Mouse (Mus musculus) cerebellum, postnatal 14 days (tissue): ENCODE results near the gene Clmp.
"Not testable (repeated sequence)": the region's sequence is repeated elsewhere in the genome, so short reads cannot be mapped to it uniquely, and the experiment has no call there.

Source experiments
- DNase-seq, 2 experiments: peaks; one replicate each; pipeline ENCODE4 v3.0.0; 2021; ENCODE audit warnings: mixed read lengths in 2 of 2

The Clmp gene

DNA sequence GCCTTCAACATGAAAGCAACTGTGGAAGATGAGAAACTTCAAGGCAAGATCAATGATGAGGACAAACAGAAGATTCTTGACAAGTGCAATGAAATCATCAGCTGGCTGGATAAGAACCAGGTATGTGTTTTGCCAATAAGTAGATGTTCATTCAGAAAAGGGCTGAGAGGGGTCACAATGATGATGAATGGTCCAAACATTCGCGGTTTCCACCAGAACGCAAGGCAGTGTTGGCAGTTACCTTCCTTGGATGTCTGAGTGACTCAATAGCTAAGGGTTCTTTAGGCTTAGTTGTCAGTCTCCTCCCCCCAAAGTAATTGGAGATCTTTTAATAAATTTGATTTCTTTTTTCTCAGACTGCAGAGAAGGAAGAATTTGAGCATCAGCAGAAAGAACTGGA lies 118.8 kb downstream of the Clmp start:
- DNase-seq: not testable (repeated sequence)

DNA sequence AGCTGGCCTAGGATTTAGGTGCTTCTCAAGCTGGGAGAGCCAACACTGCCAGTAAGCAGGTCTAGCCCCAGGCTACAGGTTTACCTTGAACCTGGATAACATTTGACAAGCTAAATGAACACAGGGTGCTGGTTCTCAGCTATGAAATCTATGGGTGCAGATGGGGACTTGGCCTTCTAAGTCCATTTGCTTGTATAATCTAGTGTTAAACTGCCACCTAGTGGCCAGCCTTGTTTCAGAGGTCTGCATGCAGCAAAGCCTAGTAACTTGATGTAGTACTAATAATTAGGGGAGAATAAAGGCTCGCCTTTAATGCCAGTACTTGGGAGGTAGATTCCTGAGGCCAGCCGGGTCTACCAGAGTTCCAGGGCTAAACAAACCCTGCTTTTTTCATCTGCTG lies 119.5 kb downstream of the Clmp start:
- DNase-seq: peak; percentile 85 to 92

DNA sequence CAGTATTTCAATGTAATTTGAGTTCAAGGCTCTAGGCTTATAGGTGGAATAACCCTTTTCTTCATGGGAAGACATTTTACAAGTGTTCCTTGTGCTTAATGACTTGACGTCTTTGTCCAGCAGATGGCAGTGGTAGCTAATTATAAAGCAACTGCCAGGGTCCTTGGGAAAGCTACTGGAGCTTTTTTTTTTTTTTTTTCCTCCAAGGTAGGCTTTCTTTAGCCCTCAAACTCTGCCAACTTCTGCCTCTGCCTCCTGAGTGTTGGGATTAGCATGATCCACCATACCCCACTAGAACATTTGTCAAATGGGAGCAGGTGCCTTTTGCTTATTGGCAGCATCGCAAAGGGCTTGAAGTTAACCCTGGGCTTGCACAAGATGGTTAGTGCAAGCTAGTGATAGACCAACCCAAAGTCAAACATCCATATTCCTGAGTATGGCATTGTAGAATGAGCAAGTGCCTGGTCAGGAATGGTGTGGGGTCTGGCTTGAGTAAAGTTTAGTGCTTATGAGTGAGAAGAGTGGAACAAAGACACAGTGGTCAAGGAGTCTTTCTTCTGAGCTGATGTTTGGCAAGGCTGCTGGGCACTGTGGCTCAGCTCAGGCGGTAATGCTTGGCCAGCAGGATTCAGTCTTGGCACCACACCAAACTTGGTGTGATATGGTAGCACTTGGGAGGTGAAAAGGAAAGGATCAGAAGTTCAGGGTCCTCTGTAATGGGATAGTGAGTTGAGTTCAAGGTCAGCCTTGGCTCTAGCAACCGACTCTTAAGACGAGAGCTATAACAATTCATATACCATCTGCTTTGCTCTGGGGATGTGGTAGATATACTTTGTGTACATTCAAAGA lies 120.9 kb downstream of the Clmp start:
- peak; percentile 60 to 64 for DNase-seq

DNA sequence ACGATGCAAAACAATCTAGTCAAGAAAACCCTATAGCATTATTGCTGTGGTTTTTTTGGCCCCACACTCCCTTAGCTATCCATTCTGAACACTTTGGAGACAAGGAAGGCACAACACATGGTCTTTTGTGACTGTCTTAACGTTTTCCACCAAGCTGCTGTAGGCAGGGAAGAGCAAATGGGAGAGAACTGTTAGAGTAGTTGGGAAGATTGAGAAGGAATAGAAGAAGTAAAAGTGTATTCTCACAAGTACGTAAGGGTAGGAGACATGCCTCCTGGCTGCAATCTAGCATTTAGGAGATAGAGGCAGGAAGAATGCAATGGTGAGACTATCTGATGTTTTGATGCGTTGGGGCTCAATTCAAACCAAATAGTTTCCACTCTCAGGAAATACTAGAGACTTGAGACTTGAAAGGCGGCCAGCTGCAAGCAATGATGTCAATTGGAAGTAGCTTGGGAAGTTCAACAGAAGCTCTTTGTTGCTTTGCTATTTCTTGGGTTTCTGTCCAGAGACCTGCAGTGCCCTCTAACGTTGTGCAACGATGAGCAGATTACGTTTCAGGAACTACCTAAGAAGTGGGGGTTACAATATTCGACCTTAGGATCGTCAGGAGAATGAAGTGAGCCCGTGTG lies 121.6 kb downstream of the Clmp start:
- DNase-seq: peak in 1 of 2 experiments; percentile 36

DNA sequence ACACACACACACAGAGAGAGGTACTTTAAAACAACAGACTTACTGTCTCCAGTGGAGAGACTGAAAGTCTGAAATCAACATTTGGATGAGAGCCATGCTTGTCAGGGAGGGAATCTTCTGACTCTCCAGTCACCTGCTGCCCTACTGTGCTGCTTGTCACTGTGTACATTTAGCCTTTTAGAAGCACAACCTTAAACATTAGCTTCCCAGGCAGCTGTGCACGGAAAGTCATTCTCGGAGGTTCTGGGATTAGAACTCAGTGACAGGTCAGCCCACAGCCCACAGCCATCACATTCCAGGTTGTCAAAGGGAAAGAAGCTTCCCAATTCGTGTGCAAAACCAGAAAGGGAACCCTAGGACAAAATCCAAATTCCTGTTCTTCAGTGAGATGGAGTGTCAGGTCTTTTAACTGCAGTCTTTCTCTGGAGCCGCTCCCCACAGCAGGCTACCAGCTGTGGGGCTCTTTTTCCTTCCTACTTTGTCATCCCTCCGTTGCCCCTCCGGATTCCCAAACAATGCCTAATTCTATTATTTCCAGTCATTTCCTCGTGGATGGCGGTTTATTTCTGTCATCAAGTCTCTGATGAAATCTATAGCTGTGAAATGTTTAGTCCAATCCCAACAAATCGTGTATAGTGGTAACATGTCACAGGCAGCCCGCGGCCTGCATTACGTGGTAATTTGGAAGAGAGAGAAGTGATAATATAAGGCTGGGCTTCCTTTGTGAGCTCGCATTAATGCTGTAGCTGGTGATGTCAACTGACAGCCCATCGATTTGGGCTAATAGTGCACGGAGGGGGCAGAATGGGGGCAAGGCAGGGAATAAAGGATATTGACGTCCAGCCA lies 122.5 kb downstream of the Clmp start:
- no peak for DNase-seq

DNA sequence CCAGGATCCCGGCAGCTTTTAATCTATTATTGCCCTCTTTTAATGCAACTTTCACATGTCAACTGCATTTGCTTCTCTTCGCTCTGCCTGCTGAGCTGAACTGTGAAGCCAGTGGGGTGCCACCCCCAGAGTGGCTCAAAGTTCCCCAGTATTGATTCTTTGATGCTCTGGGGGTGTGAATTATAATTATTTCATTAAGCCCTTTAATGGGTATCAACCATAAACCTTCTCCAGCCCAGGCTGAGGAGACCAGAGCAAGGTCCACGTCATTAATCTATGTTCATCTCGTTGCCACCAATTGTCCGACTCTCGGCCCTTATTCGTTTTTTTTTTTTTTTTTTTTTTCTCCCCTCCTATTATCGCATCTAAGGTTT lies 123.1 kb downstream of the Clmp start:
- DNase-seq: no peak

DNA sequence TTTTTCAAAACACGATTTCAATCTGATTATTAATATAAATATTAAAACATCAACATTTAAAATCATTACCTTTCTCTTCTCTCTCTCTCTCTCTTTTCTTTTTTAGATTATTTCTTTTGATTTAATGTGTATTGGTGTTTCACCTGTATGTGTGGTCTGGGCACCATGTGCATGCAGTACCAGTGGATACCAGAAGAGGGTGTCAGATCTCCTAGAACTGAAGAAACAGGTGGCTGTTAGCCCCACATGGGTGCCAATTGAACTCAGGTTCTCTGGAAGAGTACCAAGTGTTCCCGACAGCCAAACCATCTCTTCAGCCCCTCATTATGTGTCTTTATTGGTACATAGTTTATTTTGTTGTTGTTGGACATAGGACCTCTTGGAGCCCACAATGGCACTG lies 126.1 kb downstream of the Clmp start:
- peak; percentile 63 to 83 for DNase-seq

DNA sequence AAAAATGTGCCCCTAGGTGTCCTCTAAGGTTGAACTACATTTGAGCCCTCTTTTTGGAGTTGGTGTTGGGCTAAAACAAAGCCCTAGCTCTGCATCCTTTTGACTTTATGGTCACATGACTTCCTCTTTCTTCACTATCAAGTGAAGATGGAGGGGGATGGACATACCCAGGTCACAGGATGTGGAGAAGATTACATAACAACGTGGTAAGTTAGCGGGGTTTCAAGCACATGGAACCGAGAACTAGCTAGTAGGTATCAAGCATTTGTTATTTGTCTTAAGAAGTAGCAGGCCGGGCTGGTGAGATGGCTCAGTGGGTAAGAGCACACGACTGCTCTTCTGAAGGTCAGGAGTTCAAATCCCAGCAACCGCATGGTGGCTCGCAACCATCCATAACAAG lies 128.3 kb downstream of the Clmp start:
- no peak for DNase-seq

DNA sequence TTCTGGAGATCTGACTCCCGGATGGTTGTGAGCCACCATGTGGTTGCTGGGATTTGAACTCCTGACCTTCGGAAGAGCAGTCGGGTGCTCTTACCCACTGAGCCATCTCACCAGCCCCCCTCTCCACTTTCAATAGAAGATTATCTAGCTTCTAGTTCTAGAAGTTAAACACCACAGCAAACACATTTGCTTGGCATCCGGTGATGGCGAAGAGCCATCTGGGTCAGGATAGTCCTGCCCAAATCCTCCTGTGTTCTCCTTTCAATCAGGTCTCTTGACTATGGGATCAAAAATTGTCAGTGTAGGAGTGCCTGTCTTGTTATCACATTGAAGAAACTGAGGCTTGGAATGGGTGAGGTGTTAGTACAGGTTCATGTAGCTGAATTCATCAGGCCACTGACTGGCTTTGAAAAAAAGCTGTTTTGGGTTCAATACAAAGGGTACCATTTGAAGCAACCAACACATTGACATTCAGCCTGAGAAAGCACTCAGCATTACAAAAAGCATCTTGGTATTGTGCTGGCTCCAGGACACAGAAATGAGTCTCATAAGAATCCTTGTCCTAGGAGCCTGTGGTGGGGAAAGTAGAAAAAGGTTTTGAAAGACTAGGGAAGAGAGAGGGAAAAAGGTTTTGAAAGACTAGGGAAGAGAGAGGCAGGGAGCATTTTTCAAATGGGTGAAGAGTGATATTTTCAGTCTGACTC lies 131.7 kb downstream of the Clmp start:
- peak in 1 of 2 experiments; percentile 50 for DNase-seq

DNA sequence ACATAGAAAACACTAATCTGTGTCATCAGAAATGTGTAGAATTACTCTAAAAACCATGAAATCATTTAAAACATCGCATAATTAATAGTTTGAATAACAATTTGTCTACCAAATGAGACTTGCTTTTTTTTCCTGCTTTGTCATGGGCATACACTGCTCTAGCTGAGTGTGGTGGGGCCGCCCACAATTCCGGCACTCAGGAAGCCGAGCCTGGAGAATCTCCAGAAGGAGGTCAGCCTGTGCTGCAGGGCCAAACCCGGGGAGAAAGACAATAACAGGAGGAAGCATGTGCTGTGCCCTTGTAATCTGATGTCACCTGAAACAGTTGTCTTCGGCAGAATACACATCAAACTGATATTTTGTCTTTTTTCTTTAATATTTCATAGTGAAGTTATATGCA lies 139.8 kb downstream of the Clmp start:
- no peak for DNase-seq

DNA sequence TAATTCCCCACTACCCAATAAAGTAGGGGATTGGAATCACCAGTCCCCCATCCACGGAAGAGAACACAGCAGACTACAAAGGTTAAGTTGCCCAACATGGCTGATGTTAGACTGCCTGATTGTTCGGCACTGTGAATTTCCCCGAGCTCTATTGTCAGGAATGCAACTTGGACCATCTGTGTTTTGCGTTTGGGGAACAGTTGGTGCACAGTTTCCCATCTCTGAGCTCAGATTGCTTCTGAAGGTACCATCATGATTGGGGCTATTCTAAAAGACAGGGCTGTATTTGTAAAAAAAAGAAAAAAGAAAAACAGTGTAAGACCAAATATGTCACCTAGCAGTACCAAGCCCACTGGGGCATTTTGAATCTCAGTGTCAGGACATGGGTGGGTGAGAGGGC lies 141.6 kb downstream of the Clmp start:
- DNase-seq: no peak

DNA sequence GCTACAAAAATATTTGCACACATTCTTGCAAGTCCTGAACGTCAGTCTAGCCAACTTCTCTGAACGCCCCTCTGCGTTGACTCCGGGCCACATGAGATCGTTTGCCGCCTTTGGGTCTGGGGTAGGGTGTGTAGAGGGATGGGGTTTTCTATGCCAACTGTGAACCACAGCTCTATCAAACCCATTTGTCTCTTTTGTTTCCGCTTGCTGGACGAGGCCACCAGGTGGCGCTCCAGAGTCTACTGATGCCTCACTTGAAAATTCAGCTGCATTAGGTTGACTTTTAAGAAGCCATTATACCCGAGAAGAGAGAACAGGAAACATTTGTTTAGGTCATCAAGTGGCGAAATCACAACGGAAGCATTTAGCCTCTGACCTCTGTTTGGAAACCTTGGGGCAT lies 148.8 kb downstream of the Clmp start:
- DNase-seq: peak; percentile 90 to 94
